Mouse (Mus musculus) forebrain, embryonic 12.5 days (tissue): ENCODE data around the gene Atxn1. TPM values are rescaled to one million over a fixed set of nuclear protein-coding genes. Genes with fewer than 3 reads are reported as not detected.

ENCODE experiments used
- ATAC-seq: fragments of 200-750 bp; cut with Nextera tagmentation; 2 replicates; pipeline ENCODE4 v1.8.0; 2017; ENCODE audit warnings: moderate TSS enrichment; ENCODE audit not compliant: low FRiP score
- H3K27ac ChIP-seq: fragments of 300-500 bp; sonication (generic); 2 replicates; pipeline ENCODE4 v1.5.1; 2016; ENCODE audit warnings: mild to moderate bottlenecking
- H3K27me3 ChIP-seq: fragments of 300-500 bp; sonication (generic); 2 replicates; pipeline ENCODE4 v1.6.1; 2016; ENCODE audit warnings: mild to moderate bottlenecking
- H3K36me3 ChIP-seq: fragments of 300-500 bp; sonication (generic); replicated peaks from 2 replicates; pipeline ENCODE4 v1.6.1; 2016; ENCODE audit warnings: mild to moderate bottlenecking
- H3K4me1 ChIP-seq: fragments of 300-500 bp; sonication (generic); 2 replicates; pipeline ENCODE4 v1.6.1; 2016
- H3K4me2 ChIP-seq: fragments of 300-500 bp; sonication (generic); 2 replicates; pipeline ENCODE4 v1.6.1; 2016; ENCODE audit warnings: mild to moderate bottlenecking, moderate library complexity
- H3K4me3 ChIP-seq: fragments of 300-500 bp; sonication (generic); replicated peaks from 2 replicates; pipeline ENCODE4 v1.5.1; 2016; ENCODE audit warnings: mild to moderate bottlenecking
- H3K9ac ChIP-seq: fragments of 300-500 bp; sonication (generic); 2 replicates; pipeline ENCODE4 v1.6.1; 2016; ENCODE audit warnings: mild to moderate bottlenecking
- H3K9me3 ChIP-seq: fragments of 300-500 bp; sonication (generic); 2 replicates; pipeline ENCODE4 v1.6.1; 2016
- WGBS: fragments of 180-500 bp; shearing (Covaris S2); methylation state at CpG from one replicate; pipeline ENCODE4 v1.1.7; 2016; 5-methylcytosine and 5-hydroxymethylcytosine counted together
- polyA plus RNA-seq: library from polyadenylated mRNA; unstranded; fragments of >200 nt; fragmentation: Nextera tagmentation; extraction: Ambion mirVana; gene quantifications from 2 replicates; pipeline ENCODE4 v1.2.1, GENCODE M21; 2016

The Atxn1 gene
- polyA plus RNA-seq, 1 experiment from 2014 or later: 3.7 TPM

DNA sequence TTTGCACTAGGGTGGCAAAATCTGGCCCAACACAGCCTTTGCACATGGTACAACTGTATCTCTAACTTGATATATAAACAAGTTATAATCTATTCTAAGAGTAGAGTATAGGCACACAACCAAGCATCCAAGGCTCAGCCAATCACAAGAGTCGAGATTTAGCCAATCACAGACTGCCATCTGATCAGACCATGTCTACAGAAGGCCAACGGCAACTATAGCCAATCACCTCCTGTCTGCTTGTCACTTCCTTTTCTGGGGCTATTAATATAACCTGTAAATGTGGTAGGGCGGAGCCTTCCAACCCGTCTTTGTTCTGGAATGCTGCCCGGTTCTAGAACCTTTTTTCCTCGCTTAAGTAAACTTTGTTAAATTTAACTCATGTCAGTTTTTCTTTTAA lies 167.1 kb downstream of the Atxn1 start:
- no peak for ATAC-seq
- H3K4me1 ChIP-seq: peaks cover 4% of the 10 kb centered on the region; the same call in 1 of the 2 replicates
- WGBS: 90% methylated on average over 6 of the region's 6 CpGs
- H3K4me3 ChIP-seq: no peak overlapping the region
- 0 out of 2 replicates have a peak, but pooled peaks cover 2% of the 10 kb centered on the region for H3K27me3 ChIP-seq
- no peak overlapping the region for H3K27ac ChIP-seq
- no peak overlapping the region for H3K9ac ChIP-seq
- no peak overlapping the region for H3K4me2 ChIP-seq
- no peaks in the 10 kb centered on the region for H3K9me3 ChIP-seq
- no peaks in the 10 kb centered on the region; the same call in 1 of the 2 replicates for H3K36me3 ChIP-seq

DNA sequence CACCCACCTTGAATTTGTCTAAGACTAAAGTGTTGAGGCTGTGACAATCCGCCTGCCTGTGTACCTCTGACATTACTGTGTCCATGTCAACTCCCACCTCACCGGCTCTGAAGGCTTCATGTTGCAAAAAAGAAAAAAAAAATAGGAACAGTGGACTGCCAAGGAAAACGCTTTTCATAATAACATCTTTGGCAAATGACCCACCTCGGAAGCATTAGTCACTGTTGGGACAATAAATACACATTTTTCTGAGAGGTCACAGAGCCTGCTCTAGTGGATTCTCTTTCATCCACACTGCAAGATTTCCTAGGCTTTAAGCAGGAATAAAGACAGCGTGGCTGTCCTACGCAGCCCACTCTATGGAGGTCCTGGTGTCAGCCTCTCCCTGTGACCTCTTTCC lies 168.5 kb downstream of the Atxn1 start:
- H3K4me2 ChIP-seq: no peak overlapping the region
- no peaks in the 10 kb centered on the region for H3K27me3 ChIP-seq
- no peak for ATAC-seq
- H3K36me3 ChIP-seq: no peaks in the 10 kb centered on the region; the same call in 1 of the 2 replicates
- no peaks in the 10 kb centered on the region for H3K4me1 ChIP-seq
- 89% methylated on average over 6 of the region's 6 CpGs for WGBS
- H3K9me3 ChIP-seq: no peaks in the 10 kb centered on the region
- H3K9ac ChIP-seq: no peak overlapping the region
- H3K27ac ChIP-seq: no peak overlapping the region
- no peak overlapping the region for H3K4me3 ChIP-seq

DNA sequence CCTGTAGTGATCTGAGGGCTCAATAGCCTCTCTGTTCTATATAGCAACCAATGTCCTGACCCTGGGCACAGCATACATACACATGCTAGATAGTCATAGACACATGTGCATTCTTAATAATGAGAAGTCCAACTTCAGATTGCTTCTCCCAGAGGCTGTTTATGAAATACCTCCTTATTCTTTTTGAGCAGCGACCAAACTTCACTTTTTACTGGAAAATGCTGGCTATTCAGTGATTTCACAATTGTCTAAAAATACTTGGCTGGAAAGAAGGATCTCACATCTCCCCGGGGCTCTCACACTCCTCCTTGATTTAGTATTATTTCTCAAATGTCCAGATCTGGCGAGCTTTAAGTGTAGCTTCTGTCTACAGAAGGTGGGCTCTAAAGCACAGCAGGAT lies 171.0 kb downstream of the Atxn1 start:
- 73% methylated on average over 3 of the region's 3 CpGs for WGBS
- no peaks in the 10 kb centered on the region for H3K9me3 ChIP-seq
- H3K27me3 ChIP-seq: no peaks in the 10 kb centered on the region
- no peaks in the 10 kb centered on the region; the same call in 1 of the 2 replicates for H3K36me3 ChIP-seq
- no peak overlapping the region for H3K9ac ChIP-seq
- no peak for ATAC-seq
- H3K4me1 ChIP-seq: no peaks in the 10 kb centered on the region
- no peak overlapping the region for H3K27ac ChIP-seq
- H3K4me3 ChIP-seq: no peak overlapping the region
- H3K4me2 ChIP-seq: no peak overlapping the region

DNA sequence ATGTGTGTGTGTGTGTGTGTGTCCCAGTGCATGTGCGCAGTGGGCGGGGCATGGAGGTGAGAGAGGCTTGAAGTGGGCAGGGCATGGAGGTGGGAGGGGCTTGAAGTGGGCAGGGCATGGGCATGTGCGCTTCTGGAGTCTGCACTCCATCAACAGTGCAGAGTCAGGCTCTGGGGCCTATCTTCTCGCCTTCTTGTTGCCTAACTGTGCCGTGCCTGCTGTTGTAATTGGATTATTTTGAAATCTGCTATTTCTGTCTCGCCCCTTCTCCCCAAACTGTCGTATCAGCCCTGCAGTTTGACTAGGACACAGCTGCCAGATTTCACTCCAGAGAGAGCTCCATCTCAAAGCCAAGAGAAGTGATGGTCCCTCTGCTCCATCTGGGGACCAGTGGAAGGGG lies 178.4 kb downstream of the Atxn1 start:
- 95% methylated on average over 7 of the region's 7 CpGs for WGBS
- peaks cover 7% of the 10 kb centered on the region; the same call in 1 of the 2 replicates for H3K4me1 ChIP-seq

DNA sequence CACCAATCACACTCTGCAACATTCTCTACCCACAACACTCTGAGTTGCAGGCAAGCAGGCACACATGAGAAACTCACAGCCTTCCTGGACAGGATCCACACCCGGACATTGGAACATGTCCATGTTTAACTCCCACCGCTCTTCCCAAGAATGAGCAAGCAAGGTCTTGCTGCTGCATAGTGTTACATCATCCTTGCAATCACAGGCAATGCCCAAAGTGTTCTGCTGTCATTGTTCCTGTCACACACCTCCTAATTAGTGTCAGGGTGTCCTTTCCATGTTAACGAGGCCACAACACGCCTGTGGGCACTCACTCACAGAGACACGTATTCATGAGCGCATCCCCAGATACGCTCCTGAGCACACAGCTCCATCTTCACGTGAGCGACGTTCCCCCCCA lies 181.1 kb downstream of the Atxn1 start:
- WGBS: 66% methylated on average over 10 of the region's 10 CpGs
- H3K36me3 ChIP-seq: no peaks in the 10 kb centered on the region

More for the DNA sequence above, 178.4 kb downstream of the Atxn1 start:
- Histone ChIP-seq H3K9me3 (no peaks in the 10 kb centered on the region), H3K27me3 (no peaks in the 10 kb centered on the region), H3K4me2 (no peak overlapping the region), H3K4me3 (no peak overlapping the region), H3K9ac (no peak overlapping the region), H3K36me3 (no peaks in the 10 kb centered on the region), H3K27ac (no peak overlapping the region)
- no peak for ATAC-seq

DNA sequence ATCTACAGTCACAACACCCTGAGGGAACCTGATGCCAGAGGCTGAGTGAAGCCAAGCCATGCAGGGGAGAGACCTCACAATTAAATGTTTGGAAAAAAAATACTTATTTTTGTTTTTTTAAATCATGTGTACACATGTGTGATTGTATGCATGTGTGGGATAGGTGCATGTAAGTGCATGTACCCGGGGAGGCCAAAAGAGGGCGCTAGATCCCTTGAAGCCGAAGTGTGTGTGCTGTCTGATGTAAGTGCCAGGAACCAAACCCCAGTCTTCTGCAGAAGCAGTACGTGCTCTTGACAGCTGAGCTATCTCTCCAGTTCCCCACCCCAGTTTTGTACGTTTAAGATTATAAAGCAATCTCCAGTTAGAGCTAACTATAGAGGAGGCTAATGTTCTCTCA lies 186.1 kb downstream of the Atxn1 start:
- Histone ChIP-seq H3K4me3 (no peak overlapping the region), H3K27me3 (0 out of 2 replicates have a peak, but pooled peaks cover 4% of the 10 kb centered on the region), H3K9me3 (no peaks in the 10 kb centered on the region), H3K9ac (no peak overlapping the region), H3K27ac (no peak overlapping the region), H3K36me3 (no peaks in the 10 kb centered on the region), H3K4me1 (peaks cover 16% of the 10 kb centered on the region), H3K4me2 (no peak overlapping the region)
- WGBS: 91% methylated on average over 5 of the region's 5 CpGs
- ATAC-seq: no peak

More for the DNA sequence above, 181.1 kb downstream of the Atxn1 start:
- no peak overlapping the region for H3K4me3 ChIP-seq
- no peak for ATAC-seq
- H3K27me3 ChIP-seq: no peaks in the 10 kb centered on the region
- no peak overlapping the region for H3K9ac ChIP-seq
- H3K27ac ChIP-seq: no peak overlapping the region
- H3K9me3 ChIP-seq: no peaks in the 10 kb centered on the region
- H3K4me1 ChIP-seq: peaks cover 7% of the 10 kb centered on the region; the same call in 1 of the 2 replicates
- no peak overlapping the region for H3K4me2 ChIP-seq

DNA sequence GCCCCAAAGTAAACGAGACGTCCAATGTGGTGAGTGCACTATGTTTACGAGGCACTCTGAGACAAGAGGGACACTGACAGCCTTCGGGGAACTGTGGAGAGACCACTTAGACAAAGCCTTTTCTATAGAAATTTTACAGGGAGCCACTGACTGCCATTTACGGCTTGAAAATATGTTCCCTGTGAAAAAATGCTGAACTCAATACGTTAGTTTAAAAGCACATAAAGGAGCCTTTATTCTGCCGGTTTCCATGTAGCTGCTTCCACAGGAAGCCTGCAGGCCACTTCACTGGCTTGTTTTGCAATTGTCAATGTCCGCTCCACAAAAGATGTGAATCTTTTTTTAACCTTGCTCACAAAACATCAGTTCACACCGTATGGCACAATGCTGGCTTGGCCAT lies 186.6 kb downstream of the Atxn1 start:
- Histone ChIP-seq H3K27me3 (0 out of 2 replicates have a peak, but pooled peaks cover 4% of the 10 kb centered on the region), H3K9ac (no peak overlapping the region), H3K36me3 (no peaks in the 10 kb centered on the region), H3K4me3 (no peak overlapping the region), H3K9me3 (no peaks in the 10 kb centered on the region), H3K4me1 (peaks cover 18% of the 10 kb centered on the region), H3K4me2 (no peak overlapping the region), H3K27ac (peak overlapping the region; percentile 42)
- no peak for ATAC-seq
- 20% methylated on average over 9 of the region's 9 CpGs for WGBS

DNA sequence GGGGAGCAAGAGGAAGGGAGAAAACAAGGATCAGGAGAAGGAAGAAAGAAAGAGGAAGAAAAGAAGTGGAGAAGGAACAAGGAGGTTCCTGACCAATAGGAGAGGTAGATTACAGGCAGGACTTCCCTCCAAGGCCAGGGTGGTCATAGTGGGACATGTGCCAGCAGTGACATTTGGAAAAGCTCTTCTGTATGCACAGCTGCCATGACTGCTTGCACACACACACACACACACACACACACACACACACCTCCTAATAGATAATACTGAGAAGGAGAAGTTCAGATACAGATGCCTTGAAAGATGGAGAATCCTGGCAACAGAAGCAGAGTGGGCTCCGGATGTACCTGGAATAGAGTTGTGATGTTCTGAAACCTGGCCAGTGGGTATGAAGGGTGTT lies 189.3 kb downstream of the Atxn1 start:
- no peak overlapping the region for H3K4me3 ChIP-seq
- H3K9me3 ChIP-seq: no peaks in the 10 kb centered on the region
- H3K27ac ChIP-seq: no peak overlapping the region
- ATAC-seq: no peak
- no peaks in the 10 kb centered on the region for H3K36me3 ChIP-seq
- WGBS: 96% methylated on average over 1 of the region's 1 CpGs
- H3K9ac ChIP-seq: no peak overlapping the region
- H3K27me3 ChIP-seq: 0 out of 2 replicates have a peak, but pooled peaks cover 4% of the 10 kb centered on the region
- peaks cover 18% of the 10 kb centered on the region for H3K4me1 ChIP-seq
- H3K4me2 ChIP-seq: no peak overlapping the region

DNA sequence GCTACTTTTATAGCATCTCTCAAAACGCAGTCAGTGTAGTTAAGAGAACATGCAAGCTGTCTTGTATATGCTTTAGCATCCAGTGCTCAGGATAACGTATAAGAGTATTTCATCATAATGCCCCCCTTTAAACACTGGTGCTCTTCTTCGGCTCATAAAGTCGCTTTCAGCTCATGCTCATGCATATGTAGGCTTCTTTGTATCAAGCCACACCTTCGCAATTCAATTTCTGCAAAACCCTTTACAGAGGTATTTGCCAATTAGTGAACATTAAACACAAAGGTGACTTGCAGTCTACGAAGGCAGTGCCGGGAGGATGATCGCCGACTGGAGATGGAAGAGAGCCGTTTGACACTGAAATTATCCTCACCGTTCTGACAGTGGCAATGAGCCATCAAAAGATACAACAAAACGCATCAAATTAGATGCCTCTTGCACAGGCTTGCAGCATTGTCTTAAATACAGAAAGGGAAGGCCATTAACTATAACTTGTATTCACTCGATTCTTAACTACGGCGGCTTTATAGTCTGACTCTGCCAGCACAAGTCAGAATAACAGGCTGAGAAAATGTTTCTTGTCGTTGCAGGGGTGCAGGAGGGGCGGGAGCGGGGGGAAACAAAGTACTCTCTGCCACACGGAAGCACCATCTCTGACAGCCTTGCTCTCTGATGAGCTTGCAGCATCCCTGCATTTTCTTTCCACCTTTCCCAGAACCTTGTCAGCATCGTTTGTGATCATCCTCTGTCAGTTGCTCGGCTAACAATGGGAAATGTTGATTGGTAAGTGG lies 191.2 kb downstream of the Atxn1 start:
- 45% methylated on average over 21 of the region's 21 CpGs for WGBS

DNA sequence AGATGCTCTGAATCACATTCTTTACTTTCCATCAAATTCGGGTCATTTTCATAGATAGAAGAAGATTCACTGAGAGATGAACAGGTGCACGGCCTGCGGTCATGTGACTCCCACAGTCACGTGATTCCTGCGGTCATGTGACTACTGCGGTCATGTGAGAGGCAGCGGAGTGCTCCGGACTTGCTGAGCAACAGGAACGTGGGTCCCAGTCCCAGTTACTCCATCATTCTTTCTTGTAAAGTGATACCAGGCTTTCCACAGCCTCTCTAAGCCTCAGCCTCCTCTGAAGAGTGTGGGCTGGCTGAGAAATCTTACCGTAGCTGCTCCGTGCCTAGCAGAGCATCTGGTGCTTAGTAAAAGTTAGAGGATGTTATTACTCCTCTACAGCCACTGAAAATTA lies 195.1 kb downstream of the Atxn1 start:
- Histone ChIP-seq H3K4me2 (no peak overlapping the region), H3K27ac (no peak overlapping the region), H3K36me3 (no peaks in the 10 kb centered on the region; the same call in 1 of the 2 replicates), H3K27me3 (0 out of 2 replicates have a peak, but pooled peaks cover under 1% of the 10 kb centered on the region), H3K9me3 (no peaks in the 10 kb centered on the region), H3K4me1 (peaks cover 9% of the 10 kb centered on the region; the same call in 1 of the 2 replicates), H3K4me3 (no peak overlapping the region), H3K9ac (no peak overlapping the region)
- WGBS: 95% methylated on average over 11 of the region's 11 CpGs
- ATAC-seq: no peak

More for the DNA sequence above, 191.2 kb downstream of the Atxn1 start:
- Histone ChIP-seq H3K27me3 (0 out of 2 replicates have a peak, but pooled peaks cover 4% of the 10 kb centered on the region), H3K4me1 (peaks cover 18% of the 10 kb centered on the region), H3K27ac (peak overlapping the region; percentile 66; the same call in 1 of the 2 replicates), H3K36me3 (no peaks in the 10 kb centered on the region; the same call in 1 of the 2 replicates), H3K4me2 (peak overlapping the region; percentile 28; the same call in 1 of the 2 replicates), H3K9me3 (no peaks in the 10 kb centered on the region), H3K9ac (no peak overlapping the region), H3K4me3 (no peak overlapping the region)
- no peak for ATAC-seq

DNA sequence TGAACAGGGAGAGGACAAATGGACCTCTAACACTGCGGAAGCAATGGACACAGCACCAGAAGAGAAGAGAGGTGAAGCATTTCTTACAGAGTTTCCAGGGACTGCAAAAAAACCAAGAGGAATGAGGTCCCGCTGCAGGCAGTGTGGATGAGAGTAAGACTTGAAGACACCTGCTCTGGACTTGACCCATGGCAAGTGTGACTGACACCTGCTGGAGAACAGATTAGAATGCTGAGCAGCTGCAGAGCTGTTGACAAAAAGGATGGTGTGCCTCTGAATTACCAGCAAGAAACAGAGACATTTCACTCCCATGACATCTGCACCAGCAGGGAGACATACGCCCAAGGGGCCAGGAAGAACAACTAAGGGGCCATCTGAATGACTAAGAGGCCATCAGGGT lies 196.6 kb downstream of the Atxn1 start:
- no peak overlapping the region for H3K9ac ChIP-seq
- H3K4me3 ChIP-seq: no peak overlapping the region
- peaks cover under 1% of the 10 kb centered on the region; the same call in 1 of the 2 replicates for H3K4me1 ChIP-seq
- WGBS: 81% methylated on average over 3 of the region's 3 CpGs
- H3K27ac ChIP-seq: no peak overlapping the region
- no peak for ATAC-seq
- no peaks in the 10 kb centered on the region; the same call in 1 of the 2 replicates for H3K36me3 ChIP-seq
- no peaks in the 10 kb centered on the region for H3K9me3 ChIP-seq
- H3K4me2 ChIP-seq: no peak overlapping the region
- no peaks in the 10 kb centered on the region for H3K27me3 ChIP-seq

DNA sequence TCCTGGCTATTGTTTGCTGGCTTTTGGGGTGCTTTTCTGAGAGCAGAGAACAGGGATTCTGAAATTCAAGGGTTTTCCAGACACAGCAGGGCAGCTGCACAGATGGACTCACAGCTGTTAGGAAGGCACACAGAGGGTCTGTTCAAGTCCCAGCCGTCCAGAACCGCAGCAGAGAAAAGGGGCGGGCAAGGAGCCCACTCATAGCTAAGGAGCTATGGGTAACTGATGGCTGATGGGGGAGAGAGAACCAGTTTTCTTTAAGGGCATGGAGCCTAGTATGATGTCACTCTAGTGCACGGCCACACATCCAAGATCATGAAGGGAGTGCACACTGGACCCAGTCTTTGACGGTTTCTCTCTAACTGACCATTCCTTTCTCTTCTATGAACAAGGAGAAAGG lies 200.5 kb downstream of the Atxn1 start:
- no peak for ATAC-seq
- Histone ChIP-seq H3K4me3 (no peak overlapping the region), H3K36me3 (no peaks in the 10 kb centered on the region), H3K4me1 (no peaks in the 10 kb centered on the region), H3K4me2 (no peak overlapping the region), H3K9ac (no peak overlapping the region), H3K27ac (no peak overlapping the region), H3K27me3 (no peaks in the 10 kb centered on the region), H3K9me3 (no peaks in the 10 kb centered on the region)
- 84% methylated on average over 5 of the region's 5 CpGs for WGBS

DNA sequence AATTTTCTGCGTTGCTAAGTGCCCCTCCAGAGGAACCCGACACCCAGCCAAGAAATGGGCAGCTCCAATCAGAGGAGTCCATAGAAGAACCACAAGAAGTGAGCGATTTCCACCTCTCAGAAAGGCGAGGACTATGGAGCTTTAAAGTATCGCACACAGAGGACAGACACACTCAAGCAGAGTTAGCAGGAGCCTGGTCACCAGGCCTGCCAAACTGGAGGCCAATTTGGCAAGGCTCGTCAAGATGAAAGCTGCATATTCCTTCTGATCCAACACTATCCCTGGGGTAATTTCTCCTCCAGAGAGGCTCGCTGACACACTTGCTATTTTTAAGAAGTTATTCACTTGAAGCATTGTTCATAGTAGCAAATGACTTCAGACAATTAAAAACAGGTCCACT lies 202.5 kb downstream of the Atxn1 start:
- H3K9me3 ChIP-seq: no peaks in the 10 kb centered on the region
- no peak overlapping the region for H3K4me2 ChIP-seq
- H3K27me3 ChIP-seq: no peaks in the 10 kb centered on the region
- no peaks in the 10 kb centered on the region for H3K36me3 ChIP-seq
- no peak for ATAC-seq
- H3K4me3 ChIP-seq: no peak overlapping the region
- no peak overlapping the region for H3K27ac ChIP-seq
- H3K4me1 ChIP-seq: no peaks in the 10 kb centered on the region
- WGBS: 78% methylated on average over 7 of the region's 7 CpGs
- H3K9ac ChIP-seq: no peak overlapping the region
